9 mouse cellular contexts compared by ENCODE assay signal in the genomic region with DNA sequence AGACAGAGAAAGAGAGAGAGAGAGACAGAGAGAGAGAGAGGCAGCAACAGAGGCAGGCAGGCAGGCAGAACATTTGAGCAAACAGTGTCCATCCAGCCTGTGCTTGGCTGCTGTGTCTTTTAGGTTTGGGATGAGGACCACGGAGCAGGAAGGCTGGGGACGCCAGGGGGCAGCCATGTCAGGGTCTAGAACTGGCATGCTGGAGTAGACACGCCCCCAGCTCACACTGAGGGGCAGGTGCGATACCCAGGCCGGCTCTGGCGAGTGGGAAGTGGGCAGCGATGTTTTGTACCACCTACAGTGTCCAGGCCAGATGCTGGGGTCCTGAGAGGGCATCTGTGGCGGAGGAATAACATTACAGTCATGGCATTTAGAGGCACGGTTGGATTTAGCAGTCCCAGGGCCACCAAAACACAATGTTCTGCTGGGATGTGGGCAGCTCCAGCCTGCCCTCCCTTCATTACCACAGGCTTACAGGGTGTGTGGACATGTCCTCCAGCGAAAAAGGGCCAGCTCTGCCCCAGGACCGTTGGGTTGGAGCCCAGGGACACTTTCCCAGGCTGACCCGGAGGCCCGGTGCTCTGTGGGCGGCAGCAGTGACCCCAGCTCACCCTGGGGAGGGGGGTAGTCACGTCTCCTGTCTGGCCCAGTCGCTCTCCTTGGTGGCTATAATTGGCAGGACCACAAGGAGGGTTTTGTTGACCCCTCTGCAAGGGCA.
DNase-seq lines count a peak whose midpoint lies in the region; ATAC-seq and TF ChIP-seq lines count a peak whose summit lies in the region.
"Had no signal": no experiment of that assay in that cellular context is flagged by ENCODE, and none has a peak within 500 bp of the region (broad histone marks: within the 10 kb centered on the region; RNA-seq: fewer than 3 reads in every experiment).

No protein-coding gene starts in this region.

- no peak overlapping the region for H3K9ac ChIP-seq in embryonic facial prominence, embryonic 14.5 days (ENCODE audit: low read depth, low read length)
- no peak overlapping the region for H3K9ac ChIP-seq in midbrain, postnatal 0 days (replicated peaks; ENCODE audit: low read length, poor library complexity, severe bottlenecking)
- H3K9ac ChIP-seq: limb, embryonic 15.5 days had no signal

- no peaks in the 10 kb centered on the region for H3K36me3 ChIP-seq in embryonic facial prominence, embryonic 14.5 days (ENCODE audit: control insufficient read depth, insufficient read depth, low read length)
- no peaks in the 10 kb centered on the region for H3K36me3 ChIP-seq in midbrain, postnatal 0 days (ENCODE audit: insufficient read depth, low read length)
- H3K36me3 ChIP-seq: limb, embryonic 15.5 days had no signal

- peak; percentile 50 for TF ChIP-seq CTCF in layer of hippocampus, adult 2 months (conservative IDR thresholded peaks at IDR 0.05)
- TF ChIP-seq CTCF in midbrain, postnatal 0 days (IDR thresholded peaks at IDR 0.05), result peak; percentile 60

- ATAC-seq in embryonic facial prominence, embryonic 14.5 days (ENCODE audit: low read depth), result peak; percentile 81; the same call in 1 of the 2 replicates
- ATAC-seq in midbrain, postnatal 0 days (ENCODE audit: low FRiP score), result no peak

- WGBS in embryonic facial prominence, embryonic 14.5 days, result 15% methylated on average over 15 of the region's 16 CpGs
- 30% methylated on average over 16 of the region's 16 CpGs for WGBS in midbrain, postnatal 0 days

- no peaks in the 10 kb centered on the region for H3K27me3 ChIP-seq in embryonic facial prominence, embryonic 14.5 days (replicated peaks; ENCODE audit: control insufficient read depth, insufficient read depth, low read length)
- H3K27me3 ChIP-seq in midbrain, postnatal 0 days (ENCODE audit: insufficient read depth, low read length), result no peaks in the 10 kb centered on the region

- no peak overlapping the region for H3K27ac ChIP-seq in layer of hippocampus, adult 2 months
- H3K27ac ChIP-seq in embryonic facial prominence, embryonic 14.5 days (replicated peaks; ENCODE audit: low read depth, low read length), result no peak overlapping the region
- no peak overlapping the region for H3K27ac ChIP-seq in midbrain, postnatal 0 days (ENCODE audit: low read depth, low read length)
- H3K27ac ChIP-seq: limb, embryonic 15.5 days had no signal

- DNase-seq in layer of hippocampus, adult 2 months (ENCODE audit: low spot score in 2 of 2), result no peak
- no peak for DNase-seq in layer of hippocampus, adult 8-10 months (ENCODE audit: low spot score in 2 of 2)
- peak; percentile 57 for DNase-seq in adrenal gland, postnatal 10 days
- peak; percentile 55 for DNase-seq in embryonic facial prominence, embryonic 14.5 days (ENCODE audit: low spot score)
- DNase-seq in kidney, postnatal 10 days, result peak; percentile 72
- DNase-seq in midbrain, postnatal 0 days (ENCODE audit: low spot score), result peak; percentile 48
- DNase-seq in spleen, adult 12 weeks (ENCODE audit: low spot score), result no peak
- no peak for DNase-seq in thymus, adult 18-20 months

- H3K4me1 ChIP-seq in embryonic facial prominence, embryonic 14.5 days (ENCODE audit: control insufficient read depth, insufficient read depth, low read length), result no peaks in the 10 kb centered on the region; the same call in 1 of the 2 replicates
- no peaks in the 10 kb centered on the region for H3K4me1 ChIP-seq in midbrain, postnatal 0 days (ENCODE audit: insufficient read depth, low read length)

- H3K4me2 ChIP-seq in embryonic facial prominence, embryonic 14.5 days (ENCODE audit: low read depth, low read length), result no peak overlapping the region
- H3K4me2 ChIP-seq in midbrain, postnatal 0 days (ENCODE audit: low read depth, low read length, poor library complexity, severe bottlenecking), result no peak overlapping the region
- H3K4me2 ChIP-seq: limb, embryonic 15.5 days had no signal

- H3K9me3 ChIP-seq in embryonic facial prominence, embryonic 14.5 days (ENCODE audit: control insufficient read depth, low read length), result no peaks in the 10 kb centered on the region
- no peaks in the 10 kb centered on the region for H3K9me3 ChIP-seq in midbrain, postnatal 0 days (ENCODE audit: low read length)
- H3K9me3 ChIP-seq: limb, embryonic 15.5 days had no signal

- H3K4me3 ChIP-seq in layer of hippocampus, adult 2 months, result no peak overlapping the region
- no peak overlapping the region for H3K4me3 ChIP-seq in embryonic facial prominence, embryonic 14.5 days (ENCODE audit: low read depth, low read length)
- H3K4me3 ChIP-seq in midbrain, postnatal 0 days (ENCODE audit: low read depth, low read length), result no peak overlapping the region
- H3K4me3 ChIP-seq: limb, embryonic 15.5 days had no signal

Comparison
In these comparisons a context has a peak if more than half of its experiments do, and no peak if none do; other contexts are left out.
1. DNase-seq: peak in adrenal gland, postnatal 10 days (single experiment), embryonic facial prominence, embryonic 14.5 days (single experiment), kidney, postnatal 10 days (single experiment) and midbrain, postnatal 0 days (single experiment); none in layer of hippocampus, adult 2 months (0 of 2), layer of hippocampus, adult 8-10 months (0 of 2), spleen, adult 12 weeks (single experiment) and thymus, adult 18-20 months (0 of 2).